Mouse (Mus musculus): ENCODE results near the gene Sun2. TPM values are rescaled to one million over a fixed set of nuclear protein-coding genes. Genes with fewer than 3 reads are reported as not detected.

The Sun2 gene
- 10 to 100 TPM; 12.7 to 14.3 TPM for polyA plus RNA-seq (2017; shearing (Covaris generic))

- peak; percentile 41 for ATAC-seq
Observed at GRCm38 (mm10) chr15:79741921-79742705, at the start of gene Sun2. TSS of gene Sun2 (minus strand) at chr15:79742536.

- no peak for ATAC-seq
Observed at GRCm38 (mm10) chr15:79791502-79791901, 49.2 kb upstream of the Sun2 start.

GRCm38 (mm10) chr15:79790905-79791304 lies 48.6 kb upstream of the Sun2 start:
- ATAC-seq: no peak

GRCm38 (mm10) chr15:79790111-79790510 lies 47.8 kb upstream of the Sun2 start:
- no peak for ATAC-seq

GRCm38 (mm10) chr15:79787815-79788214 lies 45.5 kb upstream of the Sun2 start:
- ATAC-seq: no peak

DNA sequence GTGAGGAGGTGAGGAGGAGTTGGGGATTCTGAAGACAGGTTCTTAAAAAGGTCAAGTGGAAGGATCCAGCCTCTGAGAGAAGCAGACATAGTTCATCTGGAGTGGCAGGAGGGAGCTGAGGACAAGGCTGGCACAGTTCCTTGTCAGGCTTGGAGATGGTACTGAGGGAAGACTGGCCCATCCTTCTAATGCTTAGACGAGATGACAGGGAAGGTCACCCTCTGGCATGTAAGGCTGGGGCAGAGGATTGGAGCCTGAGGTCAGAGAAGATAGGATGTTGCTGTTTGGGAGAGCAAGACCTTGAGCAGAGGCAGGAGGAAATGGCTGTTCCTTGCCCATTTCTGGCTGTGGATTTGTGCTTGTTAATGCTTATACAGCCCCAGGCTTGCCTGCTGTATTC lies 42.7 kb upstream of the Sun2 start:
- ATAC-seq: no peak

- no peak for ATAC-seq
Observed at GRCm38 (mm10) chr15:79777749-79778148, 35.4 kb upstream of the Sun2 start, which contains the start of gene Dnal4. TSS of gene Dnal4 (minus strand) at chr15:79777849.

- no peak for ATAC-seq
Observed at GRCm38 (mm10) chr15:79775662-79776061, 33.3 kb upstream of the Sun2 start.

GRCm38 (mm10) chr15:79774117-79775027 lies 32.0 kb upstream of the Sun2 start:
- ATAC-seq: peak; percentile 97

DNA sequence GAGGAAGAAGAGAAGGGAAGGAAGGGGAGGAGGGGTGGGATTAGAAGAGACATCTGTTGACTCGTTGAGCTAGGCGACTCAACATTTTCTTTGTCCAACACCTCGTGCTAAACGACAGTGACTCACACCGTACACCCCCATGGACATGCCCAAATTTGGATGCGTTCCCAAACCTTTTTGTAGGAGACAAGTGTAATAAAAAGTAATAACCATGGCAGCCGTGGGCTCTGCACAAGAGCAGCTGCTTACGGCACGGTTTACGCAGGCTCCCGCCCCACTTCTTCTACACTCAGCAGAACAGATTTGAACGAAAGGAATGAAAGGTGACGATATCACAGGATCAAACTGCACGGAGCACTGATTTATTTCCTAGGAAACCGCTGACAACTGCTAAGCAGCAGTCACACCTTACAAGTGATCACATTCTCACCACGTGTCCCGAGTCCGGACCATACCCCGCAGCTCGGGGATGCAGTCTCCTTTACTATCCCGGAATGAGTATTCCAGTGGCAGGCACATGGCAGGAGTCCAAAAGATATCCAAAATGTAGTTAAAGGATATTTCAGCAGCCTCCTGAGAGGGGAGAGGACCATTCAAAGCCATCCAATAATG lies 28.4 kb upstream of the Sun2 start:
- ATAC-seq: no peak

DNA sequence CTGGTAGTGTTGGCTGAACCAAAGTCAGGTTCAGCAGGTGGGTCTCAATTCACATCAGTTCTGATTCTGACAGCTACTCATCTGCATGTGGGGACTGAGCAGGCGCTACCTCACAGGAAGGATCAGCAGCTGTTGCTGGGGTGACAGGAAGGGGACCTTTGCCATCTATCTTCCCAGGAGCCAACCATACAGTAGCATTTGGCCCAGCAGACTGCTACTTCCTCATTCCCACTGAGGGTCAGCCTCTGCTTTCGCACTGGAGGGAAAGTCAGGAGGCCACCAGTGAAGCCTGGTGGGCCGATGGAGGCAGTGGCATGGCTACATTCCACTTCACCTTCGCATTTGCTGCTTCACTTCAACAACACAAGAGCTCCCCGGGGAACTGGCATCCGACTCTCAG lies 26.0 kb upstream of the Sun2 start:
- no peak for ATAC-seq

- no peak for ATAC-seq
Observed at GRCm38 (mm10) chr15:79767327-79767961, 25.1 kb upstream of the Sun2 start.

DNA sequence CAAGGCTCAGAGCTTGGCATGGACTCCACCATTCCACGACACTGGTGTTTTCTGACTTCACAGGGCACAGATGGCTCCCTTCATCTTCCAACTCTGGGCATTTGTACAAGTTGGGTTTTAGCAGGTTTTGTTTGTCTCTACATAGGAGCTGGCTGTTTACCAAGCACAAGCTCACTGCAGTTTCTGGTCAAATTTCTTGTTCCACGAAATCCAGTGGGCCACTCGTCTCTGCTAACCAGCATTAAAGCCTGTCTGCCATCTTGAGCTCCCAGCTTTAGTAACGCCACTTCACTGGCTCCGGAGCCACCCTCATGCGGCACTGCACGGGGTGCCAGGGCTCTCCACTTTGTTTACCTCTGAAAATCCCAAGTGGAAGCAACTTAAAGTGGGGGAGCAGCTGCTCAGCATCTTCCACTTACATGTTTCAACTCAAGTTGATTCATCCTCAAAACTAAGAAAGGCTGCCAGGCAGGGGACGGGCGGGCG lies 24.3 kb upstream of the Sun2 start:
- ATAC-seq: no peak

- no peak for ATAC-seq
Observed at GRCm38 (mm10) chr15:79766168-79766567, 23.8 kb upstream of the Sun2 start.

DNA sequence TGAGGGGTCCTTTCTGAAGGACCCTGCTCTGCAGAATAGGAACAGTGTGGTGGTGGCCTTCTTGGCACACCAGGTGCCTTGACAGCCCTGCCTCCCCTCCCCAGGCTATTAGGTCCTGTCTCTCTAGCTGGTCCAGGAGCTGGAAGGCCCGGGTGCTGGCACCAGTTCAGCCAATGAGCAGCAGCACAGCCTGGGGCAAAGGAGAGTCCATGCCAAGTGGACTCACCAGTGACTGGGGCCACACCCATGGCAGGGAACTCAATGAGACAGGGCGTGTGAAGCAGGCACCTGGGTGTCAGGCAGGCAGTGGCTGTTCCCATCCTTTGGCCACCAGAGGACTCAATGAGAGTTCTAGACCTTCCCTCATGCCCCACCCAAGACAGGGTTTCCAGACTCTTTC lies 23.0 kb upstream of the Sun2 start:
- no peak for ATAC-seq

DNA sequence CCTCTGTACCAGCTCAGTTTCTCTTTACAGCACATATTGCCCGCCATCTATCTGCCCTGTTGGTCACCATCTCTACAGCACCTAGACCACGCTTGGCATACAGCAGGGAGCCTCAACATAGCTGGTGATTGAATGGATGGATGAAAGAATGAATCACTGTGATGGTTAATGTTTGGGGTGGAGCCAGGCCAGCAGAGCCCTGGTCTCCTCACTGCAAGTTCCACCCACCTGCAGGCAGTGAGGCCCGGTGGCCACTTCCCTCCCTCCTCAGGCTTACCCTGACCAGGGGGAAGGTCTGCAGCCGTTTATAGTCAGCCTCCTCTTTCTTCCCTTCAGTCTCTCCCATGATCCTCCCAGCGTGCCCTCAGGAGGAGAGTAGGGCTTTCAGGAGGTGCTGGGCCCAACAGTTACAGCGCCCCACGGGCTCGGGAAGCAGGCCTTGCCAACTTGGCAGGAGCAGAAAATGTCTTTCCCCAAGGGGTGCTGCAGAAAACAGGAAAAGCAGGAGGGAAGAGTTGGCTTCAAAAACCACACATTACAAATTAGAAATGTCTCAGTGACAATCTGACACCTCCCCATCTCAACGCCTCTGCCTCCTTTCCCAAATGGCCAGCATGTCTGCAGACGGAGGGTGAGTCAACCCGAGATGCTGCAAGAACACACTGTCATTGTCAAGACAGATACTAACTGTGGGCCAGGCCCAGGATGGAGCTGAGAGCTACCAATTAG lies 22.4 kb upstream of the Sun2 start:
- no peak for ATAC-seq

DNA sequence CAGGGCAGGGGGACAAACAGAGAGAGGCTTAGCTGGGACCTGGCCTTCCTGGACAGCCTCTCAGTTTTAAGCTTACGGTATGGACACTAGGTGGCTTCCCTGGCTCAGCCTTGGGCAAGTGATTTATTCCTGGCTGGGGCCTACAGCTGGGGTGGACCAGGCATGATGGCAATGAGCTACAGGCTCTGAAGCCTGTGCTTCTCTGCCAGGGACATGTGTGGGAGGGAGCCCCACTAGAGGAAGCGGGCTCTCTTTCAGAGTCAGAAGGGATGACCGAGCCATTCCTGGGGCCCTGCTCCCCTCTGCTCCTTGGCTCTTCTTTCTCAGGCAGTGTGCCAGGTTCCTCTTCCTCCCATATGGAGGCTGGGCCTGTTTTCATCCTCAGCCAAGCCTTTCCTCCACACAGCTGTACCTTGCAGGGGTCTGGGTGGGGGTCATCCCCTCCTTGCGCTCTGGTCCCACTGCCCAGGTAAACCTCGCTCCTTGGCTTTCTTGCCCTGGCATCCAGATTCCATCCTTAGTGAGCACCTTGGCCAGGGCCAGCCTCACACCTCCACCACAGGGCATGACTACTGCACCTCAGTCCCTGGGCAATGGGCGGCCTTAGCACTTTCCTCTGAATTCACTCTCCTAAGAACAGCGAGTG lies 21.4 kb upstream of the Sun2 start:
- ATAC-seq: no peak

DNA sequence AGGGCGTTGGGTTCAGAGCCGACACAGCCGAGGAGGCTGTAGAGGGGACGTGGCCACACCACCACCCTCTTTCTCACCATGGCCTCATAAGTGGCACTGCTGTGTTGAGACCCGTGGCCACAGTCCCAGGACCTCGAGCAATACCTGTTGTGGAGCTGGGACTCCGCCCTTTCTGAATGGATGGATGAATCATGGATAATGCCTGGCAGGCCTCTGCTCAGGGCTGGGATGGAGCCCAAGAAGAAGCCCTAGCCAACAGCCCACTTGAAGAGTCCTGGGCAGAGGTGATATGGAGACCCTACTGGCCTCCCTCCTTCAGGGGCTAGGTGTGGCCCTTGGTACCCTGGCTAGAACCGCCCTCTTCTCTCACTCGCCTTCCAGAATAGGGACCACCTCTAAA lies 20.7 kb upstream of the Sun2 start:
- no peak for ATAC-seq

- no peak for ATAC-seq
Observed at GRCm38 (mm10) chr15:79760956-79761355, 18.6 kb upstream of the Sun2 start.

DNA sequence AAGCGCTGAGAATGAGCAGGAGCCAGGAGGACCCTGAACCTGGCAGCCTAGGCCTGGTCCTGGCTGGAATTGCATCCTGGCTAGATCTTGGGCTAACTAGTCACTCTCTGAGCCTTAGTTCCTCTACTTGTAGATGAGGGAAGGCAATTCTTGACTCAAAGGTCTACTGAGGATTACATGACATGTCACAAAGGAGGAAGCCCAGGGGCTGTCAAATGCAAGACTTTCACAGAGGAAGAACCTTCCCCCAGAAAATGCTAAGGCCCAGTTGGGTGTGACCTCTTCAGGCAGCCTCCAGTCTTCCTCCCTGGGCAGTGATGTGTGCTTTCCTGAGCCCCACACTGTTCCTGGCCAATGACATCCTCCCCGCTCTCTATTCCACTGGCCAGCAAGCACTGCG lies 14.8 kb upstream of the Sun2 start:
- ATAC-seq: no peak

DNA sequence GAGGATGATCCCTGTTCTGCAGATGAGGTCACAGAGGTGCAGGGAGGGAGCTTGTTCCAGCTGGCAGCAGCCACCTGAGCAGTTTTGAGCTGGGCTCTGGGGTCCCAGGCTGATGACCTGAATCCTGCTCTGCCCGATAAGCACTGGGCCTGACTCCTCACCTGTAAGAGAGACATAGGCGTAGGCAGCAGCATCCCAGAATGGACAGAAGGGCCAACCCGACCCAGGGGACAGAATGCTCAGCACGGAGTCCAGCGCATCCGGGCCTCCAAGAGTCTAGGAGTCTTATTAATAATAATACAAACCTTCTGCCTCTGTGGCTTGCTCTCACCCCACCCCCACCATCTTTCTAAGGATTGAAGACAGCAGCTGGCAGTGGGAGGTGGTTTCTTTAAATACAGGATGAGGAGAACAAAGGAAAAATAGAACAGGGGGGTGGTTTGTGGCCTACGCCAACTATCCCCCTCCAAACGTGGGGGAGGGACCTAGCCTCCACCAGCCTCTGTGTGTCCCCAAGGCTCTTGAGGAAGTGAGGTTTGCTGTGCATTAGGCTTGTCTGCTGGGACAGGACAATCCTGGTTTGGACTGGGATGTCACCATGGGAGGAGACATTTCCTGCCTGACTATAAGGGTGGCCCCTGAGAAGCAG lies 13.8 kb upstream of the Sun2 start:
- no peak for ATAC-seq
